Mouse (Mus musculus) bone marrow, adult 2 months (tissue): ENCODE measurements around the gene E130218I03Rik.

Source experiments
- CTCF ChIP-seq: fragments of 200-500 bp; IDR thresholded peaks from 2 replicates; pipeline ENCODE4 v1.5.1; 2011; ENCODE audit warnings: low read length, control low read depth; ENCODE audit not compliant: control insufficient read depth, insufficient read depth
- POLR2A ChIP-seq: fragments of 200-500 bp; IDR thresholded peaks from 2 replicates; pipeline ENCODE4 v1.6.1; 2011; ENCODE audit warnings: low read depth, mild to moderate bottlenecking, control low read depth, low read length, borderline replicate concordance; ENCODE audit not compliant: control insufficient read depth

- TF ChIP-seq CTCF (no peak), POLR2A (no peak)
Measured at GRCm38 (mm10) chr4:134252911-134253721, 9.7 kb downstream of the E130218I03Rik start.
